Mouse (Mus musculus): ENCODE measurements around the gene Atp1a3. TPM values are rescaled to one million over a fixed set of nuclear protein-coding genes. Genes with fewer than 3 reads are reported as not detected.

Atp1a3 gene
- polyA plus RNA-seq, 1 experiment from 2014 or later: 0.54 TPM

- no peak for ATAC-seq (replicated peaks; ENCODE audit: insufficient number of reproducible peaks, insufficient read depth, low FRiP score, low read depth)
- Histone ChIP-seq H3K4me3 (no peak overlapping the region), H3K4me1 (replicated peaks) (peaks cover 13% of the 10 kb centered on the region), H3K9ac (no peak overlapping the region), H3K36me3 (no peaks in the 10 kb centered on the region), H3K27ac (no peak overlapping the region), H3K27me3 (peaks cover 52% of the 10 kb centered on the region), H3K4me2 (no peak overlapping the region), H3K9me3 (replicated peaks) (no peaks in the 10 kb centered on the region)
- 33% methylated on average over 11 of the region's 11 CpGs for WGBS
These were observed 2.5 kb downstream of the Atp1a3 start for GRCm38 (mm10) chr7:25003291-25003690.

DNA sequence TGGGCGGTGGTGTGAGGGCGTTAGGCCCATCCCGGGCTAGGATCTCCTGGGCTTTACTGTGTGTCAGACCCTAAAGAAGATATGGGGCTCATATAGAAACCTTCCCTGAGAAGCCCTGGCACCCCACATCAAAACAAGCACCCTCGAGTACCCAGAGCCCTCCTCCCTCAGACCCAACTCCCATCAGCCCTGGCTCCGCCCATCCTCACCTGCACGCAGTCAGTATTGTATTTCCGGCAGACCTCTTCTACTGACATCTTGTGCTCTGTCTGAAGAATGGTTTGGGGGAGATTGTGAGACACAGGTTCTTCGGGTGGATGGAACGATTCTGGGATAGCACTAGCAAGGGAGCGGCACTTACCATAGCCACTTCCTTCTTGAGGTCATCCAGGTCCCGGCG lies 5.0 kb downstream of the Atp1a3 start:
- WGBS: 56% methylated on average over 12 of the region's 12 CpGs
- ATAC-seq (replicated peaks; ENCODE audit: insufficient number of reproducible peaks, insufficient read depth, low FRiP score, low read depth): no peak
- H3K4me3 ChIP-seq: no peak overlapping the region
- no peaks in the 10 kb centered on the region for H3K36me3 ChIP-seq
- no peak overlapping the region for H3K27ac ChIP-seq
- no peaks in the 10 kb centered on the region for H3K9me3 ChIP-seq (replicated peaks)
- H3K4me1 ChIP-seq (replicated peaks): peaks cover 11% of the 10 kb centered on the region
- H3K27me3 ChIP-seq: peaks cover 27% of the 10 kb centered on the region
- H3K4me2 ChIP-seq: no peak overlapping the region
- no peak overlapping the region for H3K9ac ChIP-seq

DNA sequence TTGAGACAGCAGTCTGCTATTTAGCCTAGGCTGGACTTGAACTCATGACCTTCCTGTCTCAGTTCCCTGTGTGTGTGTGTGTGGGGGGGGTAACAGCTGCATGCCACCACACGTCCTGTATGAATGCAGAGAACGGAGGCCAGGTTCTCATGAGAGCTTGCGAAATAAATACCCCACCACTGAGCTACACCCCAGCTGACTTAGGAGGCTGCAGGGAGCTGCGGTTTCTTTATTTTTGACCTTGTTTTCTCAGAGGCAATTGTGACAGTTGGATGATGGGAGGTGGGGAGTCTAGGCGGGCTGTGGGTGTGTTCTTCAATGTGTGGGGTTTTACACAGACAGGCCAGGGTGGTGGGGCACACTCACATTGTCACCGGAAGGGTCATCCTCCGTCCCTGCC lies 5.5 kb downstream of the Atp1a3 start:
- Histone ChIP-seq H3K4me1 (replicated peaks) (peaks cover 6% of the 10 kb centered on the region; the same call in 1 of the 2 replicates), H3K27ac (no peak overlapping the region), H3K4me2 (no peak overlapping the region), H3K9ac (no peak overlapping the region), H3K36me3 (no peaks in the 10 kb centered on the region), H3K4me3 (no peak overlapping the region), H3K27me3 (peaks cover 22% of the 10 kb centered on the region), H3K9me3 (replicated peaks) (no peaks in the 10 kb centered on the region)
- 64% methylated on average over 7 of the region's 7 CpGs for WGBS
- ATAC-seq (replicated peaks; ENCODE audit: insufficient number of reproducible peaks, insufficient read depth, low FRiP score, low read depth): no peak

GRCm38 (mm10) chr7:24993081-24993480 lies 12.7 kb downstream of the Atp1a3 start:
- Histone ChIP-seq H3K27me3 (peaks cover 11% of the 10 kb centered on the region), H3K4me1 (replicated peaks) (no peaks in the 10 kb centered on the region), H3K4me2 (no peak overlapping the region), H3K9ac (no peak overlapping the region), H3K9me3 (replicated peaks) (no peaks in the 10 kb centered on the region), H3K27ac (no peak overlapping the region), H3K4me3 (no peak overlapping the region), H3K36me3 (no peaks in the 10 kb centered on the region)
- 65% methylated on average over 6 of the region's 6 CpGs for WGBS
- ATAC-seq (replicated peaks; ENCODE audit: insufficient number of reproducible peaks, insufficient read depth, low FRiP score, low read depth): no peak

DNA sequence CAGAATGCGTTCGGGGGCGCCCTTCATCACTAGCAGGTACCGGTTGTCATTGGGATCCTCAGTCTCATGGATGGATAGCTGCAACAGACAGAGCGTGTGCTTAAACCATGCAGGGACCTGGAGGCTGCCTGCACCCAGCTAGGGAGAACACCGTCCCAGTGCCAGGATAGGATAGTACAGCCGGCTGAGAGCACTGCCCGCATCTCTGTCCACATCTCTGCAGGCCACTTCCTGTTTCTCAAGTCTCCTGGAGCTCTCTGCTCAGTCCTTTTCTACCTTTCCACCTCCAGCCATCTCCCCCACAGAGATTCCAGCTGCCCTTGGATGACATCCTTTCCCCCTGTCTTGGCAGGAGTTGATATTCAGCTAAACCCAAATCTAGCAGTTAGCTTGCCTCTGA lies 15.3 kb downstream of the Atp1a3 start:
- no peak for ATAC-seq (replicated peaks; ENCODE audit: insufficient number of reproducible peaks, insufficient read depth, low FRiP score, low read depth)
- H3K36me3 ChIP-seq: no peaks in the 10 kb centered on the region
- 79% methylated on average over 8 of the region's 8 CpGs for WGBS

GRCm38 (mm10) chr7:24987941-24988340 lies 17.8 kb downstream of the Atp1a3 start:
- no peak overlapping the region for H3K27ac ChIP-seq
- 73% methylated on average over 14 of the region's 14 CpGs for WGBS
- H3K9me3 ChIP-seq (replicated peaks): no peaks in the 10 kb centered on the region
- H3K4me1 ChIP-seq (replicated peaks): no peaks in the 10 kb centered on the region
- no peak overlapping the region for H3K4me2 ChIP-seq
- ATAC-seq (replicated peaks; ENCODE audit: insufficient number of reproducible peaks, insufficient read depth, low FRiP score, low read depth): no peak
- H3K27me3 ChIP-seq: peaks cover 4% of the 10 kb centered on the region; the same call in 1 of the 2 replicates
- H3K36me3 ChIP-seq: no peaks in the 10 kb centered on the region
- H3K9ac ChIP-seq: no peak overlapping the region
- no peak overlapping the region for H3K4me3 ChIP-seq

More for the DNA sequence above, 15.3 kb downstream of the Atp1a3 start:
- peaks cover 11% of the 10 kb centered on the region for H3K27me3 ChIP-seq
- no peaks in the 10 kb centered on the region for H3K4me1 ChIP-seq (replicated peaks)
- no peak overlapping the region for H3K4me2 ChIP-seq
- no peak overlapping the region for H3K27ac ChIP-seq
- H3K4me3 ChIP-seq: no peak overlapping the region
- H3K9me3 ChIP-seq (replicated peaks): no peaks in the 10 kb centered on the region
- H3K9ac ChIP-seq: no peak overlapping the region

DNA sequence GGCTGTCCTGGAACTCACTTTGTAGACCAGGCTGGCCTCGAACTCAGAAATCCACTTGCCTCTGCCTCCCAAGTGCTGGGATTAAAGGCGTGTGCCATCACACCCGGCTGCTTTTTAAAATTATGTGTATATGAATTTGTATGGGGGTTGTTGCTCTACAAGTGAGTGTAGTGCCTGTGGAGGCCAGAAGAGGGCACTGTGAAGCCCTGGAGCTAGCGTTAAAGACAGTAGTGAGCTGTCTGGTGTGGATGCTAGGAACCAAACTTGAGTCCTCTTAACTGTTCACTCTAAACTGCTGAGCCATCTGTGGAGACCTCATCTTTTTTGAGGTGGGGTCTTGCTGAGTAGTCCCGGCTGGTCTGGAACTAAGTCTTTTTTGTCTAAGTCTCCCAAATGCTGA lies 20.0 kb downstream of the Atp1a3 start:
- no peak for ATAC-seq (replicated peaks; ENCODE audit: insufficient number of reproducible peaks, insufficient read depth, low FRiP score, low read depth)
- Histone ChIP-seq H3K9ac (no peak overlapping the region), H3K4me1 (replicated peaks) (no peaks in the 10 kb centered on the region), H3K27ac (no peak overlapping the region), H3K4me3 (no peak overlapping the region), H3K9me3 (replicated peaks) (no peaks in the 10 kb centered on the region), H3K27me3 (no peaks in the 10 kb centered on the region), H3K4me2 (no peak overlapping the region), H3K36me3 (no peaks in the 10 kb centered on the region)
- WGBS: 67% methylated on average over 5 of the region's 5 CpGs

GRCm38 (mm10) chr7:24984307-24984706 lies 21.5 kb downstream of the Atp1a3 start:
- Histone ChIP-seq H3K27ac (no peak overlapping the region), H3K4me2 (no peak overlapping the region), H3K36me3 (no peaks in the 10 kb centered on the region), H3K9ac (no peak overlapping the region), H3K4me3 (no peak overlapping the region), H3K4me1 (replicated peaks) (no peaks in the 10 kb centered on the region), H3K9me3 (replicated peaks) (no peaks in the 10 kb centered on the region), H3K27me3 (no peaks in the 10 kb centered on the region)
- ATAC-seq (replicated peaks; ENCODE audit: insufficient number of reproducible peaks, insufficient read depth, low FRiP score, low read depth): no peak
- 86% methylated on average over 2 of the region's 2 CpGs for WGBS

DNA sequence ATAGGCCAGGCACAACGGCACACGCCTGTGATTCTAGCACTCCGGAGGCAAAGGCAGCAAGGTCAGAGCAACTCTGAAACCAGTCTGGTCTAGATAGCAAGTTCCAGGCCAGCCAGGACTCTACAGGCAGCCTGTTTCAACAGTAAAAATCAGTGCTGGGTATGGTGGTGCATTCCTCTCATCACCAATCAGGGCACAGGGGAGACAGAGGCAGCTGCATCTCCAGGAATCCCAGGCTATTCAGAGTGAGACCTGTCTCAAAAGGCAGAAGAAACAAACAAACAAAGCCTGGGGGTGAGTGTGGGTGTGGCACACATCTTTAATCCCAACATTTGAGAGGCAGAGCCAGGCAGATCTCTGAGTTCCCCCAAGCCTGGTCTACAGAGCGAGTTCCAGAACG lies 22.4 kb downstream of the Atp1a3 start:
- Histone ChIP-seq H3K9me3 (replicated peaks) (no peaks in the 10 kb centered on the region), H3K36me3 (no peaks in the 10 kb centered on the region), H3K27ac (no peak overlapping the region), H3K9ac (no peak overlapping the region), H3K4me1 (replicated peaks) (no peaks in the 10 kb centered on the region), H3K4me2 (no peak overlapping the region), H3K4me3 (no peak overlapping the region), H3K27me3 (no peaks in the 10 kb centered on the region)
- ATAC-seq (replicated peaks; ENCODE audit: insufficient number of reproducible peaks, insufficient read depth, low FRiP score, low read depth): no peak
- WGBS: 67% methylated on average over 5 of the region's 5 CpGs

GRCm38 (mm10) chr7:24980439-24980838 lies 25.3 kb downstream of the Atp1a3 start:
- H3K27ac ChIP-seq: no peak overlapping the region
- 71% methylated on average over 7 of the region's 7 CpGs for WGBS
- no peak for ATAC-seq (replicated peaks; ENCODE audit: insufficient number of reproducible peaks, insufficient read depth, low FRiP score, low read depth)

DNA sequence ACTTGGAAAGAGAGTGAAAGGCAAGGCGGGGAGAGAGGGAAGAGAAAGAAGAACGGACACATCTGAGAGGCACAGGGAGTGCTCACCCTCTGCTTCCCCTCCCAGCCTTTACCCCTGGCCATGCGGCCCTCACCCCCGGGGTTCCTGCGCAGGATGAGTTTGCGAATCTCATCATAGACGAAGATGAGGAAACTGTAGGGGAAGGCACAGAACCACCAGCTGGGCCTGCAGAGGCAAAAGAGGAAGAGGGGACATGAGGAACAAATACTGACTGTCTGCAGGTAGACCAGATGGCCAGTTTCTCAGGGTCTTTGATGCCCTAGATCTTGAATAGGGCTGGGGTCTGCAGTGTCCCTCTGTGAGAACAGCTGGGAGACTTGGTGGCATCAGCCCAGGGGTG lies 27.0 kb downstream of the Atp1a3 start:
- no peak overlapping the region for H3K4me3 ChIP-seq
- no peaks in the 10 kb centered on the region for H3K4me1 ChIP-seq (replicated peaks)
- no peak for ATAC-seq (replicated peaks; ENCODE audit: insufficient number of reproducible peaks, insufficient read depth, low FRiP score, low read depth)
- no peak overlapping the region for H3K4me2 ChIP-seq
- WGBS: 72% methylated on average over 7 of the region's 7 CpGs
- H3K27ac ChIP-seq: no peak overlapping the region
- no peaks in the 10 kb centered on the region for H3K27me3 ChIP-seq
- H3K36me3 ChIP-seq: no peaks in the 10 kb centered on the region
- no peaks in the 10 kb centered on the region for H3K9me3 ChIP-seq (replicated peaks)
- no peak overlapping the region for H3K9ac ChIP-seq

More at GRCm38 (mm10) chr7:24980439-24980838, 25.3 kb downstream of the Atp1a3 start:
- Histone ChIP-seq H3K4me1 (replicated peaks) (no peaks in the 10 kb centered on the region), H3K4me2 (no peak overlapping the region), H3K4me3 (no peak overlapping the region), H3K9me3 (replicated peaks) (no peaks in the 10 kb centered on the region), H3K9ac (no peak overlapping the region), H3K27me3 (no peaks in the 10 kb centered on the region), H3K36me3 (no peaks in the 10 kb centered on the region)

DNA sequence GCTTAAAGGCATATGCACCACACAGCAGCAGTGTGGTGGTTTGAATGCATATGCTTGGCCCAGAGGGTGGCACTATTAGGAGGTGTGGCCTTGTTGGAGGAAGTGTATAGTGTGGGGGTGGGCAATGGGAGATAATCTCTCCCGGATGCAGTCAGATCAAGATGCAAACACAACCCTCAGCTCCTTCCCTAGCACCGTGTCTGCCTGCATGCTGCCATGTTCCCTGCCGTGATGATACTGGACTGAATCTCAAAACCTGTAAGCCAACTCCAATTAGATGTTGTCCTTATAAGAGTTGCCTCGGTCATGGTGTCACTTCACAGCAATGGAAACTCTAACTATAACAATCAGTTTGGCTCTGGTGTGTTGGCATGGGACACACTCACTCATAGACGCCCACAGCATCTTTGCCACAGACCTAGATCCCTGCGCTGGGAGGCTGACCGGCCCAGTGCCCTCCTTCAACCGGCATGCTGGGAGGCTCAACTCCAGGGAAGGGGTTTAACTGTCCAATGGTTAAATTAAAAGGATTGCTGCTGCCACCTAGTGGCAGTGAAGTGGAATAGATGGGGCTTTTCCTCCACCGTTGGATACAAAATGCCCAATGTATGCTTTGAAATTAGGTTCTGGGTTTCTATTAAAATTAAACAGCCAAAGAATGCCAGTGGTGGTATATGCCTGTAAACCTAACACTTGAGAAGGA lies 30.7 kb downstream of the Atp1a3 start:
- H3K27me3 ChIP-seq: no peaks in the 10 kb centered on the region
- WGBS: 28% methylated on average over 9 of the region's 9 CpGs
- no peak overlapping the region for H3K9ac ChIP-seq
- H3K36me3 ChIP-seq: peaks cover 3% of the 10 kb centered on the region; the same call in 1 of the 2 replicates
- ATAC-seq (replicated peaks; ENCODE audit: insufficient number of reproducible peaks, insufficient read depth, low FRiP score, low read depth): no peak
- H3K4me3 ChIP-seq: no peak overlapping the region
- H3K4me1 ChIP-seq (replicated peaks): peaks cover 10% of the 10 kb centered on the region
- no peak overlapping the region for H3K27ac ChIP-seq
- no peak overlapping the region for H3K4me2 ChIP-seq
- H3K9me3 ChIP-seq (replicated peaks): no peaks in the 10 kb centered on the region
